Mouse (Mus musculus) midbrain, embryonic 10.5 days (tissue): ENCODE measurements at regions not wholly inside any gene's neighbourhood (a gene's known extent, or its start where the extent isn't known, plus 50 kb on each side); places are given as distances from the start of the nearest gene placed in this dataset.

ENCODE experiments used
- DNase-seq: peaks from one replicate; pipeline ENCODE4 v3.0.0-alpha.2; 2017; ENCODE audit warnings: low spot score
- H3K27ac ChIP-seq: fragments of 300-500 bp; sonication (generic); replicated peaks from 2 replicates; pipeline ENCODE4 v1.5.1; 2016; ENCODE audit warnings: mild to moderate bottlenecking
- H3K27me3 ChIP-seq: fragments of 300-500 bp; sonication (generic); 2 replicates; pipeline ENCODE4 v1.6.1; 2016; ENCODE audit warnings: low read depth, mild to moderate bottlenecking; ENCODE audit not compliant: poor library complexity, severe bottlenecking
- H3K36me3 ChIP-seq: fragments of 300-500 bp; sonication (generic); 2 replicates; pipeline ENCODE4 v1.6.1; 2016; ENCODE audit warnings: mild to moderate bottlenecking, moderate library complexity
- H3K4me1 ChIP-seq: fragments of 300-500 bp; sonication (generic); 2 replicates; pipeline ENCODE4 v1.6.1; 2016
- H3K4me3 ChIP-seq: fragments of 300-500 bp; sonication (generic); 2 replicates; pipeline ENCODE4 v1.5.1; 2016; ENCODE audit warnings: mild to moderate bottlenecking, moderate library complexity
- H3K9me3 ChIP-seq: fragments of 300-500 bp; sonication (generic); replicated peaks from 2 replicates; pipeline ENCODE4 v1.6.1; 2016; ENCODE audit warnings: mild to moderate bottlenecking
- WGBS: fragments of 180-500 bp; shearing (Covaris S2); methylation state at CpG from one replicate; pipeline ENCODE4 v1.1.7; 2016; 5-methylcytosine and 5-hydroxymethylcytosine counted together

- Histone ChIP-seq H3K9me3 (no peaks in the 10 kb centered on the region), H3K4me1 (peaks cover 13% of the 10 kb centered on the region), H3K36me3 (no peaks in the 10 kb centered on the region), H3K27me3 (no peaks in the 10 kb centered on the region), H3K27ac (no peak overlapping the region), H3K4me3 (no peak overlapping the region)
- 84% methylated on average over 18 of the region's 18 CpGs for WGBS
- no peak for DNase-seq
Measured at GRCm38 (mm10) chr1:190280081-190280858, 109.8 kb upstream of the Prox1 start.

GRCm38 (mm10) chr1:190274911-190275310 is 104.4 kb upstream of the Prox1 start:
- DNase-seq: no peak
- Histone ChIP-seq H3K4me1 (peaks cover 13% of the 10 kb centered on the region), H3K27ac (no peak overlapping the region), H3K9me3 (no peaks in the 10 kb centered on the region), H3K4me3 (no peak overlapping the region), H3K36me3 (no peaks in the 10 kb centered on the region), H3K27me3 (no peaks in the 10 kb centered on the region)
- WGBS: 78% methylated on average over 6 of the region's 6 CpGs

GRCm38 (mm10) chr1:190270784-190271385 is 100.4 kb upstream of the Prox1 start:
- H3K27me3 ChIP-seq: peaks cover 5% of the 10 kb centered on the region; the same call in 1 of the 2 replicates
- H3K36me3 ChIP-seq: no peaks in the 10 kb centered on the region
- H3K9me3 ChIP-seq: no peaks in the 10 kb centered on the region
- no peak overlapping the region for H3K27ac ChIP-seq
- peaks cover 11% of the 10 kb centered on the region for H3K4me1 ChIP-seq
- no peak overlapping the region for H3K4me3 ChIP-seq
- 63% methylated on average over 17 of the region's 17 CpGs for WGBS
- DNase-seq: no peak

GRCm38 (mm10) chr1:190269181-190269580 is 98.7 kb upstream of the Prox1 start:
- Histone ChIP-seq H3K4me1 (peaks cover 17% of the 10 kb centered on the region), H3K36me3 (no peaks in the 10 kb centered on the region), H3K27me3 (peaks cover 8% of the 10 kb centered on the region), H3K9me3 (no peaks in the 10 kb centered on the region), H3K27ac (no peak overlapping the region), H3K4me3 (no peak overlapping the region)
- 89% methylated on average over 7 of the region's 7 CpGs for WGBS
- DNase-seq: no peak

- no peak overlapping the region for H3K27ac ChIP-seq
- 88% methylated on average over 9 of the region's 9 CpGs for WGBS
- peaks cover 16% of the 10 kb centered on the region for H3K4me1 ChIP-seq
- DNase-seq: no peak
- H3K36me3 ChIP-seq: no peaks in the 10 kb centered on the region
- peaks cover 13% of the 10 kb centered on the region for H3K27me3 ChIP-seq
- no peaks in the 10 kb centered on the region for H3K9me3 ChIP-seq
- no peak overlapping the region for H3K4me3 ChIP-seq
Measured at GRCm38 (mm10) chr1:190265085-190265780, 94.7 kb upstream of the Prox1 start.

DNA sequence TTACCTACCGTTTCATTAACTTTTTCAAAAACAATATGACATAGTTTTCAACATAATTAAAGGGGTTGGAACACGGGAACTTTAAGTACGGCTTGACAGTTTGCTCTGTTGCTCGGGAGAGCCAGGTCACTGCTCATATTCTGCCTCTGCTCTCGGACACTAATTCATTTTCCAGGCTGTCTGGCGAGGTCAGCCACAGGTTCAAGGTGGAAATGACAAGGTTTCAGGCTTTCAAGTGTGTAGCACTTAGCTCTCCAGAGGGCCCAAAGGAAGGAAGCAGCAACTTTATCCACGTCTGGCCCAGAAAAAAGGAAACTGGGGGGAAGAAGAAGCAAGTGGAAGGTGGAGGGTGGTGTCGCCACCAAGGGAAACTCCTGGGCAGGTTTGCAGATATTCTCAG is 94.0 kb upstream of the Prox1 start:
- Histone ChIP-seq H3K27ac (no peak overlapping the region), H3K9me3 (no peaks in the 10 kb centered on the region), H3K27me3 (peaks cover 13% of the 10 kb centered on the region), H3K4me3 (no peak overlapping the region), H3K36me3 (no peaks in the 10 kb centered on the region), H3K4me1 (peaks cover 14% of the 10 kb centered on the region)
- DNase-seq: no peak
- 77% methylated on average over 8 of the region's 8 CpGs for WGBS

DNA sequence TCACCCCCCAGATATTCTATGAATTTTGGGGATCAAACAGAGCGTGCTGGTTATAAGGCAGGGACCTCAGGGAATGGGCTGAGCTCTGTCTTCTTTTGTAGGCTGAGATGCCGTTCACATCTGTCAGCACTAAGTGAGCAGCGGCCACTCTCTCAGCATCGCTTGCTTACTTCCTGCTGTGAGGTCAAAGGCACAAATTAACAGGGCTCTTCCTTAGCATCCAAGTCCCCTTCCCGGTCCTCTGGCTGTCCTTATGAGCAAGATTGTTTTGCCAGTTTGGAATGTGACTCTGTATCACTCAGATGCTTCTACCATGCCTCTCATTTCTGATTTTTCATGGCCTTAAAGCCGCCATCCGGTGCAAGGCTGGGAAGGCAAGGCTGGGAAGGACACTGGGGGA is 93.1 kb upstream of the Prox1 start:
- peak overlapping the region; percentile 55; the same call in 1 of the 2 replicates for H3K27ac ChIP-seq
- peaks cover 8% of the 10 kb centered on the region for H3K27me3 ChIP-seq
- H3K4me3 ChIP-seq: no peak overlapping the region
- peak; percentile 29 for DNase-seq
- WGBS: 40% methylated on average over 7 of the region's 7 CpGs
- H3K36me3 ChIP-seq: no peaks in the 10 kb centered on the region
- no peaks in the 10 kb centered on the region for H3K9me3 ChIP-seq
- H3K4me1 ChIP-seq: peaks cover 14% of the 10 kb centered on the region

DNA sequence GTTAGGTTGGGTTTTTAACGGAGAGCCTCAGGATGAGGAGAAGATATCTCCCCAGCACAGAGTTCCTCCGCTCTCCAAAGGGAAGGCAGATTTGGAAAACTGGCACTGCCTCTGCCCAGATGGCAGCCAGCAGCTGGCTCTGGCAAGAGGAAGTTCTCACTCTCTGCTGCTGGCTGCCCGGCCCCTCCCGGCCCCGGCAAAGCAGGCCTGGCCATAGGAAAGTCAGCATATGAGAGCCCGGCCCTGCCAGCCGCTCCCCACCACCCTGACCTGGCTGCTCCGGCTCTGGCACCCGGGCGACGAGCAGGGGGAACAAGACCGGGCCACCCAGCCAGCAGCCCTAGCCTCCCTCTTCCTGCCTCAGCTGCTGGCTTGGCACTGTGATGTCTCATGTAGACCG is 89.1 kb upstream of the Prox1 start:
- 91% methylated on average over 13 of the region's 13 CpGs for WGBS
- Histone ChIP-seq H3K36me3 (no peaks in the 10 kb centered on the region), H3K4me3 (no peak overlapping the region), H3K27me3 (peaks cover 7% of the 10 kb centered on the region; the same call in 1 of the 2 replicates), H3K4me1 (peaks cover 11% of the 10 kb centered on the region), H3K27ac (0 out of 2 replicates have a peak overlapping the region, but pooled peaks have one; percentile 19), H3K9me3 (no peaks in the 10 kb centered on the region)
- DNase-seq: no peak

- H3K36me3 ChIP-seq: no peaks in the 10 kb centered on the region
- 65% methylated on average over 13 of the region's 13 CpGs for WGBS
- H3K27me3 ChIP-seq: no peaks in the 10 kb centered on the region
- no peak overlapping the region for H3K4me3 ChIP-seq
- 0 out of 2 replicates have a peak, but pooled peaks cover 6% of the 10 kb centered on the region for H3K4me1 ChIP-seq
- H3K9me3 ChIP-seq: peaks cover 16% of the 10 kb centered on the region
- H3K27ac ChIP-seq: peak overlapping the region; percentile 17; the same call in 1 of the 2 replicates
- no peak for DNase-seq
Measured at GRCm38 (mm10) chr1:190250574-190251246, 80.2 kb upstream of the Prox1 start.

GRCm38 (mm10) chr1:190242526-190242925 is 72.0 kb upstream of the Prox1 start:
- WGBS: 90% methylated on average over 7 of the region's 7 CpGs
- H3K9me3 ChIP-seq: no peaks in the 10 kb centered on the region
- no peak overlapping the region for H3K4me3 ChIP-seq
- no peaks in the 10 kb centered on the region for H3K27me3 ChIP-seq
- H3K36me3 ChIP-seq: no peaks in the 10 kb centered on the region
- no peaks in the 10 kb centered on the region for H3K4me1 ChIP-seq
- DNase-seq: no peak
- H3K27ac ChIP-seq: no peak overlapping the region

- Histone ChIP-seq H3K4me3 (no peak overlapping the region), H3K27me3 (no peaks in the 10 kb centered on the region), H3K4me1 (no peaks in the 10 kb centered on the region), H3K9me3 (no peaks in the 10 kb centered on the region), H3K27ac (no peak overlapping the region), H3K36me3 (no peaks in the 10 kb centered on the region)
- DNase-seq: no peak
- 82% methylated on average over 6 of the region's 6 CpGs for WGBS
Measured at GRCm38 (mm10) chr1:190239796-190240195, 69.3 kb upstream of the Prox1 start.

DNA sequence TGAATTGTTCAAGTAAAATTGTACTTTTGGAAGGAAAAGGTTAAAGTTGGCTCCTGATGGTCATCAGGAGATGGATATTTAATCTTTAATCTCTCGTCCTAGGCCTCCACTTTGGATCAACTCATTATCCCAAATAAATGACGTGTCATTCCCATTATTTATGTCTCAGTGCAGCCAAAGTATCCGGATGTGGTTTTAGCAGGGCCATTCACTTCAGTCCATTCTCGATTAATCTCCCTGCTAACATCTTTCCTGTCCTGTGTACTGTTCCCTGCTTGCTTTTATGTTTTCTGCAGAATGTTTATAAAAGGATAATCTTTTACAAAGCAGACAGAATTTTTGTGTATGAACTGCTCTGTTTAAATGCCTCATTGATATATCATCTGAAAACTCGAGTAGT is 60.4 kb upstream of the Prox1 start:
- 59% methylated on average over 5 of the region's 5 CpGs for WGBS
- DNase-seq: no peak
- no peak overlapping the region for H3K4me3 ChIP-seq
- peaks cover 7% of the 10 kb centered on the region; the same call in 1 of the 2 replicates for H3K4me1 ChIP-seq
- no peaks in the 10 kb centered on the region for H3K36me3 ChIP-seq
- no peaks in the 10 kb centered on the region for H3K27me3 ChIP-seq
- no peak overlapping the region for H3K27ac ChIP-seq
- peaks cover 5% of the 10 kb centered on the region; the same call in 1 of the 2 replicates for H3K9me3 ChIP-seq
